Mouse (Mus musculus) hindbrain, embryonic 13.5 days (tissue): ENCODE data around the gene Ephb1. TPM values are rescaled to one million over a fixed set of nuclear protein-coding genes. Genes with fewer than 3 reads are reported as not detected.

Experiments used
- ATAC-seq: fragments of 200-750 bp; cut with Nextera tagmentation; 2 replicates; pipeline ENCODE4 v1.8.0; 2017; ENCODE audit warnings: moderate TSS enrichment; ENCODE audit not compliant: low FRiP score
- H3K27ac ChIP-seq: fragments of 300-500 bp; sonication (generic); 2 replicates; pipeline ENCODE4 v1.5.1; 2015; ENCODE audit warnings: inconsistent platforms, mild to moderate bottlenecking, moderate library complexity
- H3K27me3 ChIP-seq: fragments of 300-500 bp; sonication (generic); 2 replicates; pipeline ENCODE4 v1.6.1; 2015; ENCODE audit warnings: mild to moderate bottlenecking, inconsistent platforms
- H3K36me3 ChIP-seq: fragments of 300-500 bp; sonication (generic); 2 replicates; pipeline ENCODE4 v1.6.1; 2015; ENCODE audit warnings: mild to moderate bottlenecking, inconsistent platforms
- H3K4me1 ChIP-seq: fragments of 300-500 bp; sonication (generic); replicated peaks from 2 replicates; pipeline ENCODE4 v1.6.1; 2015; ENCODE audit warnings: inconsistent platforms
- H3K4me2 ChIP-seq: fragments of 300-500 bp; sonication (generic); 2 replicates; pipeline ENCODE4 v1.6.1; 2015; ENCODE audit warnings: inconsistent platforms, mild to moderate bottlenecking, moderate library complexity
- H3K4me3 ChIP-seq: fragments of 300-500 bp; sonication (generic); 2 replicates; pipeline ENCODE4 v1.5.1; 2015; ENCODE audit warnings: mild to moderate bottlenecking, inconsistent platforms
- H3K9ac ChIP-seq: fragments of 300-500 bp; sonication (generic); 2 replicates; pipeline ENCODE4 v1.6.1; 2015; ENCODE audit warnings: mild to moderate bottlenecking, inconsistent platforms
- H3K9me3 ChIP-seq: fragments of 300-500 bp; sonication (generic); 2 replicates; pipeline ENCODE4 v1.6.1; 2016; ENCODE audit warnings: inconsistent platforms
- WGBS: fragments of 180-500 bp; shearing (Covaris S2); methylation state at CpG from one replicate; pipeline ENCODE4 v1.1.7; 2015; 5-methylcytosine and 5-hydroxymethylcytosine counted together
- polyA plus RNA-seq: library from polyadenylated mRNA; unstranded; fragments of >200 nt; fragmentation: Nextera tagmentation; extraction: Ambion mirVana; gene quantifications from 2 replicates; pipeline ENCODE4 v1.2.1, GENCODE M21; 2015

Ephb1 gene
- polyA plus RNA-seq, 1 experiment from 2014 or later: 45.4 TPM

DNA sequence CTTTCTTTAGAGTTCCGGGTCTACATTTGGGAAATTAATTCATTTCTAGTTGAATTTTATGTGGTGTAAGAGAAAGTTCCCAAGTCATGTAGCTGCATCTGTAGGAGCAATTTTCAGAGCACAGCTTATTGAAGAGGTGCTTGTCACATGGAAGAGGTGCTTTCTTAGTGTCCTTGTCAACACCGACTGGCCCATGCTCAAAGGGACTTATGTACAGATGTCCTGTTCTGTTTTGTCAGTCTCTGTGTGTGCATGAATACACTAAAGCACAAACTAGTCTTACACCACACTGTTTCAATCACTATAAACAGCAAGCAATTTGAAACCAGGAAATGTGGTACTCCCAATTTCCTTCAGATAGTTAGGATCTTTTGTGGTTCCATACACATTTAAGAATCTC is 13.3 kb upstream of the Ephb1 start:
- no peak for ATAC-seq
- Histone ChIP-seq H3K36me3 (no peaks in the 10 kb centered on the region), H3K9me3 (no peaks in the 10 kb centered on the region), H3K9ac (no peak overlapping the region), H3K27ac (no peak overlapping the region), H3K4me2 (no peak overlapping the region), H3K4me3 (no peak overlapping the region), H3K4me1 (no peaks in the 10 kb centered on the region), H3K27me3 (no peaks in the 10 kb centered on the region)
- 99% methylated on average over 2 of the region's 2 CpGs for WGBS

DNA sequence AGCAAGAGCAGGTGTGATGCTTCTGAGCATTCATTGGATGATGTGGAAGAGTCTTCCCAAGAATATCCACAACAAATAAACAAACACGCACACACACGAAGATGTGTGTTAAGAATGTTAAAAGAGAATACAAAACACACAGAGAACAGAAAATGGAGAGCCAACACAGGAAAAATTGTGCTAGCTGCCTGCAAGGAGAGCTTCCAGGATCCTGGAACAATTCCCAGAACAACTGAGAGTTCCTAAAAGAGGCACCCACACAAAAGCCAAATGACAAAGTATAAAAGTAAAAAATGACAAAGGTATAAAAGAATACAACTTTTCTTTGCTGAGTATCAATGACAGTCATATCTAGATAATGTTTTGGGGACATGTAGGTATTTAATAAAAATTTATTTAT is 11.0 kb upstream of the Ephb1 start:
- Histone ChIP-seq H3K4me3 (no peak overlapping the region), H3K4me2 (no peak overlapping the region), H3K27me3 (no peaks in the 10 kb centered on the region), H3K9me3 (no peaks in the 10 kb centered on the region), H3K4me1 (no peaks in the 10 kb centered on the region), H3K27ac (no peak overlapping the region), H3K9ac (no peak overlapping the region), H3K36me3 (no peaks in the 10 kb centered on the region)
- WGBS: 94% methylated on average over 2 of the region's 2 CpGs
- no peak for ATAC-seq

DNA sequence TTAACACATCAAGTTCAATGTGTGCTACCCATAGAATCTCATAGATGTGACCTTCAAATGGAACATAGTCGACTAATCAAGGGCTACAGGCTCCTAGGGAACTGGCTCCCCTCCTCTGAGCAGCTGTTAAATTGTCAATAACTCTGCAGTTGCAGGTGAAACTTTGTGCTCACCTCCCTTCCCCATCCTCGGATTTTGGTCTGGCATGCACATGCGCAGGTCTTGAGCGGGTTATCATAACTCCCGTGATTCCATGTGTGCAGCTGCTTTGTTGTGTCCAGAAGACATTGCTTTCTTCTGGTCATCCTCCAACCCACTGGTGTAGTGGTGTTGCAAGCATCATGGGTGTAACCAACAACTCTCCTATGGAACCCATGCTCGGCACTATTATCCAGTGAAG is 4.8 kb upstream of the Ephb1 start:
- ATAC-seq: no peak
- Histone ChIP-seq H3K27ac (no peak overlapping the region), H3K36me3 (no peaks in the 10 kb centered on the region), H3K9me3 (no peaks in the 10 kb centered on the region), H3K4me1 (no peaks in the 10 kb centered on the region), H3K27me3 (peaks cover 29% of the 10 kb centered on the region), H3K4me2 (no peak overlapping the region), H3K4me3 (no peak overlapping the region), H3K9ac (no peak overlapping the region)
- 95% methylated on average over 6 of the region's 6 CpGs for WGBS

DNA sequence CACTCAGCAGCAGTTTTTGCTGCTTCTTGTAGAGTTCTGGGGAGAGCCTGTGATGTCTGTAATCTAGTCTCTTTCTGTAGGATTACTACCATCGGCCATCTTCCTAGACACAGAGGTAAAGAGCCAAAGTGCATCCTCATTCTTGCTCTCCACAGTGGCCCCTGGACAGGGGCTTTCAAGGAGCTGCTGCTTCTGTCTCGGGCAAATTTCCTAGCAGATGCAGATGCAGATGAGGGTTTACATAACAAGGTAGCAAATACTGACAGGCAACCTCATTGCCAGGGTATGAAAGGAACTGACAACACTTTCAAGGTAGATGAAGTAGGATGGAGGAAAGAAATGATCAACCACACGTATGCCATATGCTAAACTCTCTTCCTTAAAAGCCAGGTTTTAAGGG is 4.2 kb upstream of the Ephb1 start:
- no peak overlapping the region for H3K27ac ChIP-seq
- H3K4me3 ChIP-seq: no peak overlapping the region
- no peak overlapping the region for H3K9ac ChIP-seq
- H3K4me1 ChIP-seq: no peaks in the 10 kb centered on the region; the same call in 1 of the 2 replicates
- H3K27me3 ChIP-seq: peaks cover 29% of the 10 kb centered on the region
- H3K4me2 ChIP-seq: no peak overlapping the region
- H3K9me3 ChIP-seq: no peaks in the 10 kb centered on the region
- 85% methylated on average over 3 of the region's 3 CpGs for WGBS
- no peak for ATAC-seq
- no peaks in the 10 kb centered on the region for H3K36me3 ChIP-seq

DNA sequence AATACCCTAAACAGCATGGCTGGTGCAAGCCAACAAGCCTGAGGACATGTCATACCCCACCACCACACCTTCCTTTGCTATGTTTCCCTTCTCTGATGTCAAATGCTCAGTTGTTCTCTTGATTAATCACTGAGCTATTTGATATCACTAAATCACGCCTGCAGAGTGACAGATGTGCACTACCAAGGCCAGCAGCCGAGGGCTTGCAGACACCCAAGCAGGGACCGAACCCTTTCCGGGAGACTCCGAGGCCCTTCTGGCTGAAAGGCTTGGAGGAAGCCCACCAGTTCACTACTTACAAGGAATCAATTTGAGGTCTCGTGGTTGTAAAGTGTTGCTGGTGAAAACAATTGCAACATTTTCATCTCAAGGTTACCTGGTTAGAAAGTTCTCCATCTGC is 3.5 kb upstream of the Ephb1 start:
- no peak for ATAC-seq
- 84% methylated on average over 6 of the region's 6 CpGs for WGBS
- Histone ChIP-seq H3K27me3 (peaks cover 32% of the 10 kb centered on the region), H3K27ac (no peak overlapping the region), H3K4me1 (peaks cover 3% of the 10 kb centered on the region), H3K4me3 (no peak overlapping the region), H3K4me2 (no peak overlapping the region), H3K36me3 (no peaks in the 10 kb centered on the region), H3K9ac (no peak overlapping the region), H3K9me3 (no peaks in the 10 kb centered on the region)

DNA sequence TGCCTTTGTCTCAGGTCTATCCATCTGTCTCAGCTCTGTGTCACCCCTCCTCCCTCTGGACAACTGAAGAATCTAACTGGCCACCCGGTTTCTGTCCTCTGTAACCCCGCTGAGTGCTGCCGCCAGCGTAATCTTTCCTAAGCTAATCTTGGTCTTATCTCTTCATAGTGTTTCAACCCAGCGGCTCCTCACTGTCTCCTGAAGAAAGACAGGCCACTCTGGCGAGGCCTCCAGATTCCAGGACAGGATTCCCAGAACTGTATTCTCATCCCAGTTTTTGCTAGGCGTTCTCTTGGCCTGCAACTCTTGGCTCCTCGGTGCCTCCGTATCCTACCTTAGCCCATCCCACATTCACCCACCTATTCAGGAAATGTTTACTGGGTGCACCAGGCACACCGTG is 2.0 kb upstream of the Ephb1 start:
- no peak for ATAC-seq
- Histone ChIP-seq H3K4me1 (peaks cover 18% of the 10 kb centered on the region), H3K4me2 (no peak overlapping the region), H3K27ac (no peak overlapping the region), H3K27me3 (peaks cover 37% of the 10 kb centered on the region), H3K9me3 (no peaks in the 10 kb centered on the region), H3K36me3 (no peaks in the 10 kb centered on the region), H3K4me3 (no peak overlapping the region), H3K9ac (no peak overlapping the region)
- 85% methylated on average over 10 of the region's 10 CpGs for WGBS

DNA sequence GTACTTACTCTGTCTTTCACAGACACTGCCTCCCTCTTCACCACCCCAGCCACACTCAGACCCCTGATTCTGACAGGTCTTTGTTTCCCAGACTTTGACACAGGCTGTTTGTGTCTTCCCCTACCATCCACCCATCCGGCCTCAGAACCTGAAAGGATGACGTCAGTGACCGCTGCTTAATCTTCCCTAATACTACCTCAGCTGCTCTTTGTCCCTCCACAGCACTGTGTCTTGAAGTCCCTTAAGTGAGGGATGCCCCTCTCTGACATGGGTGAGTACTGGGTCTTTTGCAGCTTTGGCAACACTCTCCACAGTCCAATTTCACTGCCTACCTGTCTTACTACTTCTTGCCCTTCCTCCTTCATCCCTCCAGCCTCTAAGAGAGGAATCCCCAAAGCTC is 1.2 kb upstream of the Ephb1 start:
- Histone ChIP-seq H3K27ac (no peak overlapping the region), H3K4me1 (peaks cover 26% of the 10 kb centered on the region), H3K4me2 (no peak overlapping the region), H3K36me3 (no peaks in the 10 kb centered on the region), H3K9ac (no peak overlapping the region), H3K4me3 (no peak overlapping the region), H3K9me3 (no peaks in the 10 kb centered on the region), H3K27me3 (peaks cover 45% of the 10 kb centered on the region)
- WGBS: 76% methylated on average over 3 of the region's 3 CpGs
- ATAC-seq: no peak

DNA sequence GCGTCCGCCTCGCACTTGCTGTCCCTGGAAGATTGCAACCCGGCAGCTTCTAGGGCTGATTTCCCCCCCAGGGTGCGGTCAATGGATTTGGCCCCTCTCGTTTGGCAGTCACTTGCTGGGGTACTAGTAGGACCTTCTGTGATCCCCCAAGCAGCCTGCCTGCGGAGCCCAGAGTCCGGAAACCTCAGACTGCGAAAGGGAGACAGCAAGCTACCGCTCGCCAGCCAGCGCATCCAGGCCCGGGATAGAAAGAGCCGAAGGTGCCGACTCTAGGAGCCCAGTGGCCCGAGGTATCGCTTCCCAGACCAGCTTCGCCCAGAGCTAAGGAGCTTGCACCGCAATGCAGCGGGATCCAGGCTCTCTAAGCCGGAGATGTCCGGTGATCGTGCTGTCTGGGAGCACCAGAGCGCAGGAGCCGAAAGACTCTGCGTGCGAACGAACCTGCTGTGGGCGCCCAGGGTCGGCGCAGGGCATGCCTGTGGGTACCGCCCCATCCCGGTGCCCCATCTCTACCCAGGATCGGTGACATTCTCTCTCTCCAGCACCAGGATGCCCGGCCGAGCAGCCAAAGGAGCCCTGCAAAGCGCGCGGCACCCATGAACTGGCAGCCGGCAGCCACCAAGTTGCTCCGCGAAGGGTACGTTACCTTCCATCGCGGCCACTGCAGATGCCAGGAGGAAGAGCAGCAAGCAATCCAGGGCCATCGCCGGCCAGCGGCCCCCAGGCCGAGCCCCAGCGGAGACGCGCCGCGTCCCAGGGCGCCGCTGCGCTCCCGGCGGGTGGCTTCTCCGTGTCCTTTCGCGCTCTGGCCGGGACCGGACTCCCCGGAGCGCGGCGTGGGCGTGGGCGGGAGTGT is 629 bp downstream of the Ephb1 start:
- no peaks in the 10 kb centered on the region for H3K36me3 ChIP-seq
- peaks cover 61% of the 10 kb centered on the region for H3K27me3 ChIP-seq
- H3K9ac ChIP-seq: peak overlapping the region; percentile 97
- peak overlapping the region; percentile 88 for H3K4me3 ChIP-seq
- H3K4me2 ChIP-seq: peak overlapping the region; percentile 93
- H3K27ac ChIP-seq: peak overlapping the region; percentile 91
- WGBS: under 1% methylated on average over 70 of the region's 70 CpGs
- peaks cover 43% of the 10 kb centered on the region for H3K4me1 ChIP-seq
- ATAC-seq: peak; percentile 51; the same call in 1 of the 2 replicates
- no peaks in the 10 kb centered on the region for H3K9me3 ChIP-seq

DNA sequence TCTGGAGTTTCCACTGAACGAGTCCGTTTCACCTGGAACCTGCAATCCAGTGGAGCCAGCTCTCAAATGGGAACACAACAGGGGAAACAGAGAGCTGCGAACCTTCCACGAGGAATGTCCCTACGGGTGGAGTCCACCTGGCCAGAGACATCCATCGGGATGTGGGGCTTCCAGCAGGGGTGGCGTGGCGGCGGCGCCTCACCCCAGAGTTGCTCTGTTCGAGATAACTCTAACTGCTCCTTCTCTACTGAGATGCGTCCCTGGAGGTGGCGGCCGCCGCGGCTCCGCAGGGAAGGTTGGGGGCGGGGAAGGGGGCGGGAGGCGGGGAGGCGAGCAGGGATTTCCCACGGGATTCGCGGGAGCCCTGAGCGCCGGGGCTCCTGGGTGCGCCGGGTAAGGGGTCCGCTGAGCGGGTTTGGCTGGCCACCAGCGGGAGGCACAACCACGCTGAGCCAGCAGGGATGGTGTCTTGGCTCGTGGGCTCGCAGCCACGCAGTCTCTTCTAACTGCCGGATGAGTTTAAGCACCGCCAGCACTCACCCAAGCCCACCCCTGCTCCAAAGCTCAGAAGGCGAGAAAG is 1.3 kb downstream of the Ephb1 start:
- 0% methylated on average over 37 of the region's 38 CpGs for WGBS
- ATAC-seq: no peak
- no peaks in the 10 kb centered on the region for H3K36me3 ChIP-seq
- H3K4me3 ChIP-seq: peak overlapping the region; percentile 88
- H3K4me1 ChIP-seq: peaks cover 50% of the 10 kb centered on the region
- peak overlapping the region; percentile 91 for H3K27ac ChIP-seq
- H3K27me3 ChIP-seq: peaks cover 68% of the 10 kb centered on the region
- H3K9me3 ChIP-seq: no peaks in the 10 kb centered on the region
- peak overlapping the region; percentile 97 for H3K9ac ChIP-seq
- peak overlapping the region; percentile 93 for H3K4me2 ChIP-seq

DNA sequence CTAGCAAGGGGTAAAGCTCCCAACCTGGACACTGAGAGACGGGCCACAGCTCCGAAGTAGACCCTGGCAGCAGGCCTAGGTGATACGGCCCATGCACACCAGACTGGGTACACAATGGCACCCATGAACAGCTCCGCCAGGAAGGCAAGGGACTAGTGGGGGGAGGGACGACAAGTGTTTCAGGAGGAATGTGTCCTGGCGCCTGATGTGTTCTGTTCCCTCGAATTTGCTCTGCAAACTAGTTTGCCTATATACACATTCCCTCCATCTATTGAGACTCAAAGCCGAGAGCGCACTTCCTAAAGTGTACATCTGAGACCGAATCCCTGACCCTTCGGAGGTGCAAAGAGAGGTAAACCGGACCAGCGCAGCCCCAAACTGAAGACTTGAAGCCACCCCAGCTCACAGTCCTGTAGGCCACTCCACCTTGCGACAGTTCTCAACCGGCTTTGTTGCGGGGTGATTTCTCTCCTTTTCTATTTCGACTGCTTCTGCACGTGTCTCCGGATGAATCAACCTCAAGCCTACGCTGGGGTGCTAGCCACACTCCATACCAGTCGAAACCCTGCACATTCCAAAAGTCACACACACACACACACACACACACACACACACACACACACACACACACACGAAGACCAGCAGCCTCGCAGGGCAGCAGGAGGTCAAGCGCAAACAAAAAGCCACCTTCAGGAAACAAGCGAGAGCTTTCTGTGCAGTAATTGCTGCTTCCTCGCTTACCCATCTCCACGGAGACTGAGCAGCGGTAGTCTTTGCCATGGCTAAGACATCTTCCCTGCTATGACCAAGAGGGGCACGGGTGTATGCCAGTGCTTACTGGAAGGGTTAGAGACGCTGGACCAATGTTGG is 2.1 kb downstream of the Ephb1 start:
- H3K4me1 ChIP-seq: peaks cover 58% of the 10 kb centered on the region

DNA sequence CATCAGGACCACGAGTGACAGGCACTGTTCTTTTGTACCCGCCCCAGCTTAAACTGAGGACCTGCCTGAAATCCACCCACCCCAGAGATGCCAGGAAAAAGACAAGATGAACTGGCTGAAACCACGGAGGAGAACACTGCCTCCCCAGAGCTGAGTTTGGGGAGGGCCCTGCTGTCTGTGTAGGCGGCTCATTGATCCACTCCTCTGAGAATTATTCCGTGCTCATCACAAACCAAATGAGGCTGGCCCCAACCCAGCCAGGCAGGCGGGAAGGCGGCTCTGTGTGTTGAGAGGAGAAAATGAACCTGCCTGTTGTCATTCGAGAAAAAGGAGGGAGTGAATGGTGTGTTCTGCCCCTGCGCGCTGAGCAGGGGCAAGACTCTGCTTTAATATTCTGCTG is 2.8 kb downstream of the Ephb1 start:
- Histone ChIP-seq H3K27ac (peak overlapping the region; percentile 91), H3K4me2 (peak overlapping the region; percentile 93), H3K9me3 (no peaks in the 10 kb centered on the region), H3K36me3 (no peaks in the 10 kb centered on the region), H3K4me3 (peak overlapping the region; percentile 88), H3K4me1 (peaks cover 60% of the 10 kb centered on the region), H3K9ac (peak overlapping the region; percentile 97), H3K27me3 (peaks cover 65% of the 10 kb centered on the region)
- ATAC-seq: no peak
- 4% methylated on average over 10 of the region's 10 CpGs for WGBS

More for the DNA sequence above, 2.1 kb downstream of the Ephb1 start:
- peak overlapping the region; percentile 91 for H3K27ac ChIP-seq
- peak overlapping the region; percentile 88 for H3K4me3 ChIP-seq
- no peaks in the 10 kb centered on the region for H3K36me3 ChIP-seq
- H3K9ac ChIP-seq: peak overlapping the region; percentile 97
- peak overlapping the region; percentile 93 for H3K4me2 ChIP-seq
- H3K9me3 ChIP-seq: no peaks in the 10 kb centered on the region
- peaks cover 69% of the 10 kb centered on the region for H3K27me3 ChIP-seq
- 2% methylated on average over 30 of the region's 30 CpGs for WGBS
- no peak for ATAC-seq

DNA sequence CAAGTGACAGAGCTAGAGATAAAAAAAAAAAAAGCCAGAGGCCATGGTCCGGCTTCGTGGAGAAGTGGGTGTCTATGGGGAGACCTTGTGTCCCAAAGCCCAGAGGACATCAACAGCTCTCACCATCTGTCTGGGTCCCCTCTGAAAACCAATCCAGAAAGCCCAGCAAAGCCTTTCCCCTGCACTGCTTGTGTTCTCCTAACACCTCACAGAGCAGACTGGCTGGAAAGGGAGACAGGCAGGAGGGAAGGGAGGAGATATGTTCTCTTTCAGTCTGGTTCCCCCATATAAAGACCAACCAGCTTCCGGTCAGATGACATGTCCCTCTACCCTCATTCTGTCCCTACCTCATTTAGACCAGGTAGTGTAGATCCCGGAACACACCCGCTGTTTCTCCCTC is 3.3 kb downstream of the Ephb1 start:
- peak overlapping the region; percentile 93 for H3K4me2 ChIP-seq
- peak overlapping the region; percentile 88 for H3K4me3 ChIP-seq
- H3K9ac ChIP-seq: peak overlapping the region; percentile 97
- peak overlapping the region; percentile 91 for H3K27ac ChIP-seq
- H3K27me3 ChIP-seq: peaks cover 62% of the 10 kb centered on the region
- H3K4me1 ChIP-seq: peaks cover 62% of the 10 kb centered on the region
- 59% methylated on average over 5 of the region's 5 CpGs for WGBS
- no peaks in the 10 kb centered on the region for H3K9me3 ChIP-seq
- H3K36me3 ChIP-seq: no peaks in the 10 kb centered on the region
- ATAC-seq: no peak
